Mouse (Mus musculus) common myeloid progenitor, adult 5-6 weeks (primary cell): Measurements from ENCODE around the gene BC067074. TPM values are rescaled to one million over a fixed set of nuclear protein-coding genes. Genes with fewer than 3 reads are reported as not detected.
A peak's percentile ranks its signal among the peaks of the same experiment; 100 is the strongest.

Experiments
- ATAC-seq: replicated peaks from 2 replicates; pipeline ENCODE4 v1.8.0; 2016; ENCODE audit warnings: low read depth, mild to moderate bottlenecking, moderate TSS enrichment, inconsistent platforms; ENCODE audit not compliant: poor library complexity, severe bottlenecking
- total RNA-seq: library from RNA; stranded (forward); fragments of 200-1000, 187-1606 nt; gene quantifications from 2 replicates; pipeline ENCODE4 v1.2.3, GENCODE M21; 2017

BC067074 gene
- total RNA-seq, 1 experiment from 2014 or later = 0.18 TPM

DNA sequence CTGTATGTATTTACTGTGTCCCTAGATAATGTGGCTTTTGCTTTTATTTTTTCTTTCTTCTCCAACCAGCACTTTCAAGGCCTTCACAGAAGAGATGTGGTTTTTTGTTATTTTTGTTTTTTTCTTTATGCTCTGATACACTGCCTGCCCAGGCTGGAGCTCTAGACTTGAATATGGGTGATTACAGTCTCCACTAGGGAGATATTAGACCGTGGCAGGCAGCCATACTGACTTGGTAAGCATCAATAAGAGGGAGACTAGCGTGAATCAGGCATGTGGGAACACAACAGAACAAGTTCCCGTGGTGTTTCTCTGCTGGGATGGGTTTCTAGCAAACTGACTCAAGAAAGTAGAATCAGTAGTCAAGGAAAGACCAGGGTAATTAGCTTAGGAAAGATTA is 125.7 kb downstream of the BC067074 start:
- ATAC-seq = no peak

DNA sequence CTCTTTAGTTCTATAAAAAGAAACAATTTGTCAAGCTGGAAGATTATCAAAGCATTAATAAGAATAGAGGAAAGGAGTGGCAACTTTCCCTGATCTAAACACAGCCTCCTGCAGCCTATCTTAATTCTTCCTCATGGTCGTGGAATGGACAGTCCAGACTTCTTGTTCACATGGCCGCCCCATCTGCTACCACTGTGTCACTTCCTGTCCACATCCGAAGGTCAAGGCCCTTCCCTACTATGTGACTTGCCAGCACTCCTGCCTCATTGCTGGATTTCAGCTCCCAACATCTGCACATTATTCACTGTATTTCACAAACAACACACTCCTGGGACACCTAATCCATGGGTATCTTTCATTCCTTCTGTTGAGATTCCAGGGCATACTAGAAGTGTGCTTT is 128.5 kb downstream of the BC067074 start:
- no peak for ATAC-seq

DNA sequence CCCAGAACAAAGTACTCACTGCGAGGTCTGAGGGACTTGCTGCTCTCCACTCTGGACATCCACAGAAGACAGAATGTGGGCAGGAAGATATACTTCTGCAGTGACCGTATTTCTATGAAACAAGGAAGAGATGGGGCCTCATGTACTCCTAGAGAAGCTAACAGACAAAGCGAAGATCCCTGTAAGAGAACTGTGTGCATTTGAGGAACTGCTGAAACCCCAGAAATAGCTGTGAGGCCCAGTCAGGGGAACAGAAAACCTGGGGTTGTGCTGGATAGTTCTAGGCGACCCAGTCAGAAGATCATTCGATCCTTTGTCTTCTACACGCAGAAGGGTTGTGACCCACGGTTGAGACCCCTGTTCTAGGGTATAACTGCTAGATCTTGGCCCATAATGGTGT is 130.9 kb downstream of the BC067074 start:
- ATAC-seq = peak; percentile 77

DNA sequence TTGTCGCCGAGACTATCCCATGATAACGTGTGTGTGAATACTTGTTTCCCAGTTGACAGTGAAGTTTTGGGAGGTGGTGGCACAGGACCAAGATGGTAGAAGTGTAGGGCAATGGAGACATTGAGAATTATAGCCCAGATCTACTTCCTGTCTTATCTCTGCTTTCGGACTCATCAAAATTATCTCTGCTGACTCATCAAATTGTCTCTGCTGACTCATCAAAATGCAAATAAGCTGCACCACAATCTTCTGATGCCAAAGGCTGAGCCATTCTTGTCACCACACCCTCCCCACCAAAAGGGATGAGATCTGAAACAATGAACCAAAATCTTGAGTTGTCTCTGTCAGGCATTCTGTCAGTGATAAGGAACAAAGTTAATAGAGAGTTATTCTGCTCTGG is 132.9 kb downstream of the BC067074 start:
- no peak for ATAC-seq

Other genes starting within 250 kb of the BC067074 start
- gene Gpx8, start 246.7 kb upstream of the BC067074 start, total RNA-seq = 2.1 TPM in 1 of 2 replicates, not detected in the other
- gene Gzma, start 192.2 kb upstream of the BC067074 start, total RNA-seq = 0.29 and 1.4 TPM in 2 replicates
- gene Esm1, start 83.5 kb upstream of the BC067074 start, total RNA-seq = 0.14 TPM in 1 of 2 replicates, not detected in the other
- gene Gzmk, start 67.3 kb upstream of the BC067074 start, total RNA-seq = not detected in 2 replicates